In genomic region chr12:113140616-113141411, GRCm38 (mm10) we compare ENCODE assay signal across 8 mouse cellular contexts. TPM values are rescaled to one million over a fixed set of nuclear protein-coding genes. Genes with fewer than 3 reads are reported as not detected.
DNase-seq lines count a peak whose midpoint lies in the region; ATAC-seq and TF ChIP-seq lines count a peak whose summit lies in the region.

No protein-coding gene starts in this region.

- peaks cover 35% of the 10 kb centered on the region for H3K27me3 ChIP-seq in embryonic facial prominence, embryonic 12.5 days
- H3K27me3 ChIP-seq in heart, embryonic 14.5 days (ENCODE audit: control insufficient read depth, insufficient read depth, low read length): no peaks in the 10 kb centered on the region
- H3K27me3 ChIP-seq in kidney, embryonic 15.5 days: no peaks in the 10 kb centered on the region

- peak in 1 of 2 experiments; percentile 43 for DNase-seq in left cerebral cortex, adult 2 months (ENCODE audit: extremely low spot score in 1 of 2, low spot score in 2 of 2)
- DNase-seq in left cerebral cortex, postnatal 25 days (ENCODE audit: low spot score in 2 of 2): no peak
- peak; percentile 71 for DNase-seq in lung, postnatal 10 days
- no peak for DNase-seq in MN1 (ENCODE audit: low spot score)
- DNase-seq in spleen, postnatal 36 days (ENCODE audit: low spot score in 2 of 2): no peak

- peak overlapping the region; percentile 61 for H3K4me2 ChIP-seq in embryonic facial prominence, embryonic 12.5 days (replicated peaks)
- peak overlapping the region; percentile 96 for H3K4me2 ChIP-seq in heart, embryonic 14.5 days (ENCODE audit: low read length)
- peak overlapping the region; percentile 85 for H3K4me2 ChIP-seq in kidney, embryonic 15.5 days

- peak overlapping the region; percentile 93 for H3K27ac ChIP-seq in left cerebral cortex, adult 2 months
- no peak overlapping the region for H3K27ac ChIP-seq in embryonic facial prominence, embryonic 12.5 days
- peak overlapping the region; percentile 97 to 99 for H3K27ac ChIP-seq in heart, embryonic 14.5 days (replicated peaks in 1 of 2; ENCODE audit: control insufficient read depth in 1 of 2, insufficient read depth in 1 of 2, low read depth in 2 of 2, low read length in 2 of 2)
- H3K27ac ChIP-seq in kidney, embryonic 15.5 days: peak overlapping the region; percentile 82

- H3K9me3 ChIP-seq in embryonic facial prominence, embryonic 12.5 days: no peaks in the 10 kb centered on the region
- no peaks in the 10 kb centered on the region for H3K9me3 ChIP-seq in heart, embryonic 14.5 days (ENCODE audit: control insufficient read depth, low read length)
- no peaks in the 10 kb centered on the region for H3K9me3 ChIP-seq in kidney, embryonic 15.5 days (replicated peaks)

- H3K9ac ChIP-seq in embryonic facial prominence, embryonic 12.5 days: peak overlapping the region; percentile 48; the same call in 1 of the 2 replicates
- H3K9ac ChIP-seq in heart, embryonic 14.5 days (ENCODE audit: low read length): peak overlapping the region; percentile 99
- H3K9ac ChIP-seq in kidney, embryonic 15.5 days: peak overlapping the region; percentile 55

- 3% methylated on average over 49 of the region's 49 CpGs for whole genome bisulfite sequencing in embryonic facial prominence, embryonic 12.5 days
- WGBS in heart, embryonic 14.5 days: under 1% methylated on average over 49 of the region's 49 CpGs
- WGBS in kidney, embryonic 15.5 days: 3% methylated on average over 49 of the region's 49 CpGs

- peaks cover 25% of the 10 kb centered on the region for H3K4me1 ChIP-seq in embryonic facial prominence, embryonic 12.5 days
- H3K4me1 ChIP-seq in heart, embryonic 14.5 days (ENCODE audit: control insufficient read depth in 2 of 2, insufficient read depth in 2 of 2, low read length in 2 of 2): peaks cover 57 to 71% of the 10 kb centered on the region in 2 experiments
- H3K4me1 ChIP-seq in kidney, embryonic 15.5 days: peaks cover 68% of the 10 kb centered on the region

- no peak for TF ChIP-seq CTCF in left cerebral cortex, adult 2 months (IDR thresholded peaks at IDR 0.05)

- H3K36me3 ChIP-seq in embryonic facial prominence, embryonic 12.5 days: peaks cover 29% of the 10 kb centered on the region
- H3K36me3 ChIP-seq in heart, embryonic 14.5 days (ENCODE audit: control insufficient read depth, insufficient read depth, low read length): peaks cover 66% of the 10 kb centered on the region
- peaks cover 47% of the 10 kb centered on the region for H3K36me3 ChIP-seq in kidney, embryonic 15.5 days

- peak; percentile 0; the same call in 1 of the 2 replicates for ATAC-seq in embryonic facial prominence, embryonic 12.5 days (ENCODE audit: insufficient number of reproducible peaks, insufficient read depth, low FRiP score, low TSS enrichment)
- ATAC-seq in heart, embryonic 14.5 days (ENCODE audit: insufficient number of reproducible peaks, insufficient read depth, low FRiP score, low read depth): no peak
- peak; percentile 1; the same call in 1 of the 2 replicates for ATAC-seq in kidney, embryonic 15.5 days (replicated peaks; ENCODE audit: low FRiP score)

- intact Hi-C loops in left cerebral cortex, adult 2 months (cut with DNase I): no loop called here
- intact Hi-C loops in left cerebral cortex, postnatal 25 days (cut with DNase I): no loop called here

- peak overlapping the region; percentile 84 for H3K4me3 ChIP-seq in left cerebral cortex, adult 2 months
- peak overlapping the region; percentile 44 for H3K4me3 ChIP-seq in embryonic facial prominence, embryonic 12.5 days
- peak overlapping the region; percentile 75 to 91 for H3K4me3 ChIP-seq in heart, embryonic 14.5 days (ENCODE audit: control insufficient read depth in 1 of 2, insufficient read depth in 1 of 2, low read depth in 1 of 2, low read length in 2 of 2)
- H3K4me3 ChIP-seq in kidney, embryonic 15.5 days (replicated peaks): peak overlapping the region; percentile 60

RNA-seq across cellular contexts. Expression of gene Crip2, which starts 0.8 kb away (rescaled TPM):
- total RNA-seq in left cerebral cortex, adult 2 months (2021): 100 to 1,000 TPM; 143 to 148 TPM
- total RNA-seq in left cerebral cortex, postnatal 25 days (2021): 100 to 1,000 TPM; 160 to 161 TPM
- polyA plus RNA-seq in embryonic facial prominence, embryonic 12.5 days (2016; fragmentation: Nextera tagmentation; extraction: Ambion mirVana): 78.8 and 88.4 TPM in 2 replicates
- 1,706 and 1,786 TPM in 2 replicates for polyA plus RNA-seq in heart, embryonic 14.5 days (2014; fragmentation: Nextera tagmentation; extraction: Ambion mirVana)
- 203 and 210 TPM in 2 replicates for polyA plus RNA-seq in kidney, embryonic 15.5 days (2015; fragmentation: Nextera tagmentation; extraction: Ambion mirVana)

RNA-seq across cellular contexts. Expression of gene Crip1, which starts 5.3 kb away (rescaled TPM):
- 10 to 100 TPM; 14.4 to 15.0 TPM for total RNA-seq in left cerebral cortex, adult 2 months (2021)
- 10 to 100 TPM; 12.4 to 15.2 TPM for total RNA-seq in left cerebral cortex, postnatal 25 days (2021)
- 102 and 107 TPM in 2 replicates for polyA plus RNA-seq in embryonic facial prominence, embryonic 12.5 days (2016; fragmentation: Nextera tagmentation; extraction: Ambion mirVana)
- polyA plus RNA-seq in heart, embryonic 14.5 days (2014; fragmentation: Nextera tagmentation; extraction: Ambion mirVana): 586 and 589 TPM in 2 replicates
- polyA plus RNA-seq in kidney, embryonic 15.5 days (2015; fragmentation: Nextera tagmentation; extraction: Ambion mirVana): 309 and 310 TPM in 2 replicates

RNA-seq across cellular contexts. Expression of gene Tedc1, which starts 15.4 kb away (rescaled TPM):
- total RNA-seq in left cerebral cortex, adult 2 months (2021): 1 to 10 TPM; 1.7 to 2.2 TPM
- 1 to 10 TPM; 1.4 to 1.8 TPM for total RNA-seq in left cerebral cortex, postnatal 25 days (2021)
- polyA plus RNA-seq in embryonic facial prominence, embryonic 12.5 days (2016; fragmentation: Nextera tagmentation; extraction: Ambion mirVana): 47.2 and 49.7 TPM in 2 replicates
- polyA plus RNA-seq in heart, embryonic 14.5 days (2014; fragmentation: Nextera tagmentation; extraction: Ambion mirVana): 13.3 and 17.5 TPM in 2 replicates
- 40.2 and 42.0 TPM in 2 replicates for polyA plus RNA-seq in kidney, embryonic 15.5 days (2015; fragmentation: Nextera tagmentation; extraction: Ambion mirVana)

RNA-seq across cellular contexts. Expression of gene Mta1, which starts 42.7 kb away (rescaled TPM):
- total RNA-seq in left cerebral cortex, adult 2 months (2021): 10 to 100 TPM; 72.9 to 76.5 TPM
- total RNA-seq in left cerebral cortex, postnatal 25 days (2021): 10 to 100 TPM; 76.7 to 82.7 TPM
- 18.5 and 20.4 TPM in 2 replicates for polyA plus RNA-seq in embryonic facial prominence, embryonic 12.5 days (2016; fragmentation: Nextera tagmentation; extraction: Ambion mirVana)
- 14.6 and 15.5 TPM in 2 replicates for polyA plus RNA-seq in heart, embryonic 14.5 days (2014; fragmentation: Nextera tagmentation; extraction: Ambion mirVana)
- 16.0 and 16.3 TPM in 2 replicates for polyA plus RNA-seq in kidney, embryonic 15.5 days (2015; fragmentation: Nextera tagmentation; extraction: Ambion mirVana)

RNA-seq across cellular contexts. Expression of gene Tmem121, which starts 44.9 kb away (rescaled TPM):
- 10 to 100 TPM; 27.8 to 28.6 TPM for total RNA-seq in left cerebral cortex, adult 2 months (2021)
- 10 to 100 TPM; 26.3 to 29.6 TPM for total RNA-seq in left cerebral cortex, postnatal 25 days (2021)
- 17.4 and 20.4 TPM in 2 replicates for polyA plus RNA-seq in embryonic facial prominence, embryonic 12.5 days (2016; fragmentation: Nextera tagmentation; extraction: Ambion mirVana)
- polyA plus RNA-seq in heart, embryonic 14.5 days (2014; fragmentation: Nextera tagmentation; extraction: Ambion mirVana): 1.1 and 1.2 TPM in 2 replicates
- 9.5 and 10.5 TPM in 2 replicates for polyA plus RNA-seq in kidney, embryonic 15.5 days (2015; fragmentation: Nextera tagmentation; extraction: Ambion mirVana)

Comparison
In these comparisons a context has a peak if more than half of its experiments do, and no peak if none do; other contexts are left out.
1. H3K9ac ChIP-seq: peak in every context shown above with its lines; median percentile 99 in heart, embryonic 14.5 days; 55 in kidney, embryonic 15.5 days; 48 in embryonic facial prominence, embryonic 12.5 days.